Mouse (Mus musculus) forebrain, postnatal 0 days (tissue): Measurements from ENCODE around the gene Eif4e1b. TPM values are rescaled to one million over a fixed set of nuclear protein-coding genes. Genes with fewer than 3 reads are reported as not detected.

ENCODE experiments used
- ATAC-seq: fragments of 200-750 bp; cut with Nextera tagmentation; 2 replicates; pipeline ENCODE4 v1.8.0; 2017; ENCODE audit warnings: mild to moderate bottlenecking, moderate library complexity
- DNase-seq: peaks from one replicate; pipeline ENCODE4 v3.0.0-alpha.2; 2015
- H3K27ac ChIP-seq: fragments of 300-500 bp; sonication (generic); 2 replicates; pipeline ENCODE4 v1.5.1; 2014; ENCODE audit warnings: low read depth, mild to moderate bottlenecking, antibody characterized with exemption, low read length, moderate library complexity, mixed read lengths
- H3K27me3 ChIP-seq: fragments of 300-500 bp; sonication (generic); 2 replicates; pipeline ENCODE4 v1.6.1; 2014; ENCODE audit warnings: mild to moderate bottlenecking, low read length, mixed read lengths; ENCODE audit not compliant: insufficient read depth
- H3K36me3 ChIP-seq: fragments of 300-500 bp; sonication (generic); 2 replicates; pipeline ENCODE4 v1.6.1; 2014; ENCODE audit warnings: mild to moderate bottlenecking, moderate library complexity; ENCODE audit not compliant: insufficient read depth
- H3K4me1 ChIP-seq: fragments of 300-500 bp; sonication (generic); 2 replicates; pipeline ENCODE4 v1.6.1; 2014; ENCODE audit warnings: antibody characterized with exemption; ENCODE audit not compliant: insufficient read depth
- H3K4me2 ChIP-seq: fragments of 300-500 bp; sonication (generic); 2 replicates; pipeline ENCODE4 v1.6.1; 2014; ENCODE audit warnings: low read depth, mild to moderate bottlenecking, moderate library complexity
- H3K4me3 ChIP-seq: fragments of 300-500 bp; sonication (generic); 2 replicates; pipeline ENCODE4 v1.5.1; 2014; ENCODE audit warnings: low read depth, low read length, mixed read lengths
- H3K9ac ChIP-seq: fragments of 300-500 bp; sonication (generic); 2 replicates; pipeline ENCODE4 v1.6.1; 2014; ENCODE audit warnings: mild to moderate bottlenecking
- H3K9me3 ChIP-seq: fragments of 300-500 bp; sonication (generic); 2 replicates; pipeline ENCODE4 v1.6.1; 2016; ENCODE audit warnings: low read length
- CTCF ChIP-seq: sonication (generic); IDR thresholded peaks from 2 replicates; pipeline ENCODE4 v1.5.1; 2016; ENCODE audit warnings: antibody characterized with exemption, control low read depth, low read depth
- WGBS: fragments of 180-500 bp; shearing (Covaris S2); extraction: QIAGEN DNeasy Blood & Tissue Kit; methylation state at CpG from one replicate; pipeline ENCODE4 v1.1.7; 2014; 5-methylcytosine and 5-hydroxymethylcytosine counted together
- polyA plus RNA-seq: library from polyadenylated mRNA; unstranded; fragments of >200 nt; fragmentation: Nextera tagmentation; extraction: Ambion mirVana; gene quantifications from 2 replicates; pipeline ENCODE4 v1.2.1, GENCODE M21; 2015
- total RNA-seq: library from RNA; depleted of rRNA; stranded (reverse); fragments of >200 nt; gene quantifications from 2 replicates; pipeline ENCODE4 v1.2.3, GENCODE M21; 2014

Gene Eif4e1b
- total and polyA plus RNA-seq, 2 experiments from 2014 or later, result not detected

- no peak for TF ChIP-seq CTCF
- Histone ChIP-seq H3K4me3 (peak overlapping the region; percentile 64), H3K27me3 (no peaks in the 10 kb centered on the region), H3K27ac (peak overlapping the region; percentile 47; the same call in 1 of the 2 replicates), H3K36me3 (no peaks in the 10 kb centered on the region), H3K9ac (peak overlapping the region; percentile 62), H3K9me3 (no peaks in the 10 kb centered on the region), H3K4me2 (peak overlapping the region; percentile 100), H3K4me1 (peaks cover 5% of the 10 kb centered on the region; the same call in 1 of the 2 replicates)
- DNase-seq, result peak; percentile 47
- ATAC-seq, result peak; percentile 45
- WGBS, result under 1% methylated on average over 38 of the region's 38 CpGs
Measured at GRCm38 (mm10) chr13:54789561-54790397, 6.0 kb downstream of the Eif4e1b start.

DNA sequence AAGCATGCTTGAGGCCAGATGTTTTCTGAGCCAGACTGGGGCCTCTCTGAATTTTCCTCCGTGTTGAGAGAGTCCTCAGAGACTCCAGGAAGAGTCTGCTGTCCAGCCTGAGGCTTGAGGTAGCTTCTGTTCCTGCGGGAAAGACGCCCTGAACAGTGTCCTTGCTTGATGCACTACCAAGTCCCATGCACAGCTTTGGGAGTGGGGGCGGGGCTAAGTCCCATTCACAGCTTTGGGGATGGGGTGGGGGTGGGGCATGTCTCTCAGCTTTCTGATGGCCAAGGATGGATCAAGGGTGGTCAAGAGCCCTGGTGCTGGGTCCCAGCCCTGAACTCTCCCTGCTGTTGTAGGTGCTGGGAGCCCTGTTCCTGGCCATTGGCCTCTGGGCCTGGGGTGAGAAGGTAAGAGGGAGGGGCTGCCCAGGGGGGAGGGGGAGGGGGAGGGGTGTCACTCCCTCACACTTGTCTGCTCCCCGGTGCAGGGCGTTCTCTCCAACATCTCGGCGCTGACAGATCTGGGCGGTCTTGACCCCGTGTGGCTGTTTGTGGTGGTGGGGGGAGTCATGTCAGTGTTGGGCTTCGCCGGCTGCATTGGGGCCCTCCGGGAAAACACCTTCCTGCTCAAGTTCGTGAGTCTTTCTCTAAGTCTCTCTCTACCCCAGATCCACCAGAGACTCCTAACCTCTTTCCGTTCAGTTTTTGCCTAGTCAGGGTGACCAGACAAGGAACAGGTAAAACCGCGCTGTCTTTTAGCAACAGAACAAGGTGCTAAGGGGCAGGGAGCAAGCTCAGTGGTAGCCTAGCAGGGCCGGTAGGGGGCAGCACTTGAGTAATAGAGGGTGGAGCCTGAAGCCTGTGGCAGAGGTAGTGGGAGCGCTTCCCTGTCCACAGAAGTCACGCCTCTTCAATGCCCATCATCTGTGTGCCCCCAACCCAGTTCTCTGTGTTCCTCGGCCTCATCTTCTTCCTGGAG lies 8.7 kb downstream of the Eif4e1b start:
- 27% methylated on average over 21 of the region's 21 CpGs for WGBS
- Histone ChIP-seq H3K4me1 (peaks cover 5% of the 10 kb centered on the region; the same call in 1 of the 2 replicates), H3K27ac (no peak overlapping the region), H3K27me3 (no peaks in the 10 kb centered on the region), H3K4me2 (no peak overlapping the region), H3K9ac (no peak overlapping the region), H3K4me3 (no peak overlapping the region), H3K9me3 (no peaks in the 10 kb centered on the region), H3K36me3 (no peaks in the 10 kb centered on the region)
- DNase-seq (no peak), ATAC-seq (no peak)
- peak; percentile 38 for TF ChIP-seq CTCF

GRCm38 (mm10) chr13:54794002-54794577 lies 10.3 kb downstream of the Eif4e1b start:
- no peak overlapping the region for H3K9ac ChIP-seq
- no peak overlapping the region for H3K4me3 ChIP-seq
- DNase-seq, result no peak
- no peak for TF ChIP-seq CTCF
- 74% methylated on average over 16 of the region's 16 CpGs for WGBS
- H3K4me1 ChIP-seq, result peaks cover 5% of the 10 kb centered on the region; the same call in 1 of the 2 replicates
- no peak overlapping the region for H3K4me2 ChIP-seq
- no peaks in the 10 kb centered on the region for H3K27me3 ChIP-seq
- H3K9me3 ChIP-seq, result no peaks in the 10 kb centered on the region
- H3K36me3 ChIP-seq, result no peaks in the 10 kb centered on the region
- ATAC-seq, result no peak
- no peak overlapping the region for H3K27ac ChIP-seq

- Histone ChIP-seq H3K4me1 (peaks cover 5% of the 10 kb centered on the region; the same call in 1 of the 2 replicates), H3K36me3 (no peaks in the 10 kb centered on the region), H3K4me2 (no peak overlapping the region), H3K4me3 (no peak overlapping the region), H3K9me3 (no peaks in the 10 kb centered on the region), H3K9ac (no peak overlapping the region), H3K27ac (no peak overlapping the region), H3K27me3 (no peaks in the 10 kb centered on the region)
- WGBS, result 51% methylated on average over 5 of the region's 5 CpGs
- no peak for DNase-seq
- TF ChIP-seq CTCF, result peak; percentile 21; the same call in 1 of the 2 replicates
- ATAC-seq, result no peak
Measured at GRCm38 (mm10) chr13:54794843-54795242, 11.0 kb downstream of the Eif4e1b start.

GRCm38 (mm10) chr13:54797356-54797755 lies 13.6 kb downstream of the Eif4e1b start:
- peak; percentile 74 for DNase-seq

DNA sequence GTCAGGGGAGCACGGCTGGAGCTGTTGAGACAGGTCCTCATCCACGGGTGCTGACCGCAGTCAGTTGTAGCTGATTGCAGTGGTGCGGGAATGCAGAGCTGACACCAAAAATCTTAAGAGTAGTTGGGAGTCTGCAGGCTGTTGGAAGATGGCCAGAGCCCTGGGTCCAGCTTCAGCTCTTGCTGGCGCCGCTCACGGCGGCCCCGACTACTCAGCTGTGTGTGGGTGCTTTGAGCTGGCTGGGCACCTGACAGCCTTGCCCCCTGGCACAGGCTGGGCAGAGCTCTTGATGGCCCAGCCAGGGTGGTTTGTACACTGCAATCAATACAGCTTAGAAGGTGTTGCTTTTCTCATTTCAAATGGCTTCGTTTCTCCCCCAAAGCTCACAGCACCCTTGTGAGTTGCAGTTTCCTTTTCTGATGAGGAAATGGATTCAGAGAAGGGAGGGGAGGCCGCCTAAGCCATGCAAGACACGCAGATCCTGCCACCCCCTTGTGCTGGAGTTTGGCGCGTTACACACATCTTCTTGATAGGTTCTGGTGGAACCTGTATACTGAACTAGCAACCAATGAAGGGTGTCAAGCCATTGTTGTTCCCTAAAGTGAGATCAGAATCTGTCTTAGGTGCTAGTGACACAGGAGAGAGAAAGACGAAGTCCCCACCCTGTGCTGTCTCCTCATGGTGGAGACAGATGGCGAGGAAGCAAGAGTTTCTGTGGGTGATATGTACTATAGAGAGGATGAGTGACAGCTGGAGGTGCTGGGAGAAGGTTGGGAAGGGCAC lies 14.3 kb downstream of the Eif4e1b start:
- ATAC-seq (no peak), DNase-seq (no peak)
- Histone ChIP-seq H3K27me3 (no peaks in the 10 kb centered on the region), H3K4me2 (no peak overlapping the region), H3K4me3 (no peak overlapping the region), H3K9me3 (no peaks in the 10 kb centered on the region), H3K36me3 (no peaks in the 10 kb centered on the region), H3K4me1 (no peaks in the 10 kb centered on the region), H3K27ac (no peak overlapping the region), H3K9ac (no peak overlapping the region)
- WGBS, result 81% methylated on average over 16 of the region's 16 CpGs
- TF ChIP-seq CTCF, result no peak

More at GRCm38 (mm10) chr13:54797356-54797755, 13.6 kb downstream of the Eif4e1b start:
- Histone ChIP-seq H3K36me3 (no peaks in the 10 kb centered on the region), H3K9ac (no peak overlapping the region), H3K4me3 (no peak overlapping the region), H3K27me3 (no peaks in the 10 kb centered on the region), H3K27ac (no peak overlapping the region), H3K9me3 (no peaks in the 10 kb centered on the region), H3K4me1 (no peaks in the 10 kb centered on the region), H3K4me2 (no peak overlapping the region)
- peak; percentile 96 for TF ChIP-seq CTCF
- 43% methylated on average over 4 of the region's 4 CpGs for WGBS
- no peak for ATAC-seq
